Mouse (Mus musculus): ENCODE results near the gene Baz2a.
"Not testable (repeated sequence)": the region's sequence is repeated elsewhere in the genome, so short reads cannot be mapped to it uniquely, and the experiment has no call there.

Gene Baz2a

DNA sequence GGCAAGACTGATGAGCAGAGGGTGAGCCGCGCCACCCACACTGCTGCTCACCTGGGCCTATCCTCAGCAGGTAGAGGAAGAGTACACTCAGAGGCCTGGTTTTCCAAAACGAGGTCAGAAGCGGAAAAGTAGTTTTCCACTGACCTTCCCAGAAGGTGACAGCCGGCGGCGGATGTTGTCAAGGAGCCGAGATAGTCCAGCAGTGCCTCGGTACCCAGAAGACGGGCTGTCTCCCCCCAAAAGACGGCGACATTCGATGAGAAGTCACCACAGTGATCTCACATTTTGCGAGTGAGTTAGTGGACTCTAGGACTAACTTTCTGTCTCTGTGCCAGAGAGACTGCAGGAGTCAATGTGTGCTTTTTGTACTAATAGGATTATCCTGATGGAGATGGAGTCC, 34.6 kb downstream of the Baz2a start:
- DNase-seq: no peak

DNA sequence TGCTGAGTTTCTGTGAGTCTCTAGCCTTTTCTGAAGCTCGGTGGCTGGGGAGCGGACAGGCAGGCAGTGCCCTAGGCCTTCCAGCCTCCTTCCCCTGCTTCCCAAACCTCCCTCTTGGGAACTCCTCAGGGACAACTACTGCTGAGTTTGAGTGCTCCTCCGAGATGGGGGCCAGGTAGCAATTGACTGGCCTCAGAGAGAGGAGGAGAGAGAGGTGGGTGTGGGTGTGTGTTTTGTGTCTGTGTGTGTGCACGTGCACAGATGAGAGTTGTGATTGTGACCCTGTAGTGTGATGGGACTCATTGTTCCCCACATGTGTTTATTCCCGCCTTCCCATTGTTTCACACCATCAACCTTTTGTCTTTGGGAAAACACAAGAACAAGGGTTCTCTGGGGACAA, 36.1 kb downstream of the Baz2a start:
- no peak for DNase-seq

DNA sequence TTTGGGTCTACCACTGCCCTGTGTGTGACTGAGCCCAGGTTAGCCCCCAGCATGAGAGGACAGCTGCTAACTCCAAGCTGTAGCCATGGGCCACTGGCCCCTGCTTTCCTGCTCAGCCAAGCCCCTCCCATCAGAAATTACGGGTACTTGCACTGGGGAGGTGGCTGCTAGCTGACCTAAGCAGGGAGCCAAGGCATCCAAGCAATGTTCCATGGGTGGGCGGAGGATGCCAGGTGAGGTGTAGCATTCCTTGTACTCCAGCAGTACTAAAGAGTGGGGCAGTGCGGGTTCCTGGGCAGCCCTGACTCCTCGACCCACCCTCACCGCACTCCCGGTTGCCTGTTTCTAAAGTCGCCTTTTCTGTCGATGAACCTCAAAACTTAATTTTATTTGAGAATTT, 36.8 kb downstream of the Baz2a start:
- DNase-seq: no peak

DNA sequence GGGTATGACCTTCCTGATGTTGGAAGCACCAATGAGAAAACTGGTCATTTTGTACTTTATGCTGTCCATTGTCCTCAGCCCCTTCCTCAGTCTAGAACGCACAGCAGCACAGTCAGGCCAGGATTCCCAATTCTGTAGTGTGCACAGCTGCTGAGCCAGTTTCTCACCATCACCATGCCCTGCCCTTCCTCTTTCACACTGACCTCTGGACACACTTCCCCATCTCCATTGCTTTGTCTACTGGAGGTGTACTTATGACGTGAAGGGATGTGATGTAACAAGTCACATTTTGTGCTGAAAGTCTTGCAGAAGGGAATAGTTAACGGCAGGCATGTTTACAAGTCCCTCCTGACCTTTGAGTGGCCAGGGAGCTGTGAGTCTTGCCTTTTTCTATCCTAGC, 39.9 kb downstream of the Baz2a start:
- DNase-seq: no peak

DNA sequence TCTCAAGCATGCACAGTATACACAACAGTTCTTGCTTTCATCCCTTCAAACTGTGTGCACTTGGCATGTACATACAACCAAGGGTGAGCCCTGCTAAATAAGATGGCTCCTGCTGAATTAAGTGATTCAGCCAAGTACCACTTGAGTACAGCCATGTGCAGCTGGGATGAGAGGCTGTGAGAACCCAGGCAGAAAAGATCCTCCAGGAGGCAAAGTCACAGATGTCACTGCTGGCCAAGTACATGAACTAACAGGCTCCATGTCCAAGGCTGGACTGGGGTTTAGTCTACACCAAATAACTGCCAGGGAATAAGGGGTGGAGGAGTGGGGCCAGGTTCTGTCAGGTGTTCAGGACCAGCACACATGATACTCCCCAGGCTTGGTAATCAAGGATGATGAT, 40.4 kb downstream of the Baz2a start:
- DNase-seq: no peak

DNA sequence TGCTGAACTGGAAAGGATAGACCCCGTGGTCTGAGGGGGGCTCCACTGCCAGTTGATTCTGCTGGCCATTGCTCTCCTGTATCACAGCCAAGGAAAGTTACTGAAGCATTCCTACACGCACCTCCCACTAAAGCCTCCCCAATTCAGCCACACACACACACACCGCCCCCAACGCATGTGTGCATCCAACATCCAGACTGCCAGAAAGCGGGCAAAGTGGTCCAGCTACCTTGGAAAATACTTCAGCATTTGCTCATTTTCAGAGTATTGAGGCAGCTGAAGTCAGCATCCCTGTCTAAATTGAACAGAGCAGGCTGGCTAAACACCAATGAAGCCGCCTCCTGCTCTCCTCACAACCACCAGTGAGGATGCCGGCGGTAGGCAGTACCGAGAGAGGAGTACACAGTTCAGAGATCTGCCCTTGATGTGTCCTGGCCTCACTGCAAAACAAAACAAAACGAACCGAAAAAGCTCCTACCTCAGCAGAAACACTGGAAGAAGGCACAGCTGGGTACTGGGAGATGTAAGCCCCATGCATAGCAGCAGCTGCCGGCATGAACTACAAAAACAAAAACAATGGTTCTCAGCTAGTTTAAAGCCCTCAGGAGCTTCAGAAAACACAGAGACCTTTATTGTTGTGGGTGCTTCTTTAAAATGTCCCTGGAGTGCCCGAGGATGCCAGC, 42.4 kb downstream of the Baz2a start:
- DNase-seq: peak; percentile 79

DNA sequence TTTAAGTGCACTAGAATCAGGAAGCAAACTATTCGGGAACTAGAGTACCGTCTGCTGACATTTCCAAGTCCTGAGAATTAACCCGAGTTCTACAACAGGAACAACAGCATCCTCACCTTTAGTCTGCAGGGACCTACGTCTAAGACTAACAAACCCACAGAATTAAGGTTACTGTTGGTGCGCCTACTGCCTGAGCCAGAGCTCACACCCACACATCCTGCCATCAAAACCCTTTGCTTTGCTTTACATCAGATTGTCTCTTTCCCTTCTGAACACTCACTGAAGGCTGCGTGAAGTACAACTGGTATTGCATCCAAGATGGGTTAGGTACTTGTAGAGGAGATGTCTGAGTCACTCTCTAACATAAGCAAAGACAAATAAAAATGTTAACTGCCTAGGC, 44.0 kb downstream of the Baz2a start:
- no peak for DNase-seq

DNA sequence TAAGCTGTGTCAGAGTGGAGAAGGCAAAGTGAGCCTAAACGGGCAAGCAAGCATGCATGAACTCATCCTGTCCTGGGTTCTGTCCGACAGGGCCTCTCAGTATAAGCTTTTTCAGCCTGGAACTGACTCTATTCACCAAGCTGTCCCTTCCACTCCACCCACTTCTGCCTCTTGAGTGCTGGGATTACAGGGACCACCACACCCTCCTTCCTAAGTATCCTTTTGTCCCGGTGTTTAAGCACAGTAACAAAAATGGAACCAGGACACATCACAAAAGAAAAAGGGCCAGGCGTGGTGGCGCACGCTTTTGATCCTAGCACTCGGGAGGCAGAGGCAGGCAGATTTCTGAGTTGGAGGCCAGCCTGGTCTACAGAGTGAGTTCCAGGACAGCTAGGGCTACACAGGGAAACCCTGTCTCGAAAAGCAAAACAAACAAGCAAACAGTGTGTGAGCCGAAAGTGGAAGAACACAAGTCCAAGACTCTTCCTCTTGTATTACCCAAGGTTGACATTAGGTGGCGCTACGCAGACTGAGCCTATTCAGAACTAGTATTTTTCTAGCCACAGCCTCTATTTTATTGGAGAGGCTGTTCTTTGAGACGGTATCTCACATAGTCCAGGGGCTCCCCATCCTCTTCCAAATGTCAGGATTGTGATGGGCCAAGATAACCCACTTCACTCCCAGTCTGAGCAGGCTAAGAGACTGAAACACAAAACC, 49.0 kb downstream of the Baz2a start:
- no peak for DNase-seq

DNA sequence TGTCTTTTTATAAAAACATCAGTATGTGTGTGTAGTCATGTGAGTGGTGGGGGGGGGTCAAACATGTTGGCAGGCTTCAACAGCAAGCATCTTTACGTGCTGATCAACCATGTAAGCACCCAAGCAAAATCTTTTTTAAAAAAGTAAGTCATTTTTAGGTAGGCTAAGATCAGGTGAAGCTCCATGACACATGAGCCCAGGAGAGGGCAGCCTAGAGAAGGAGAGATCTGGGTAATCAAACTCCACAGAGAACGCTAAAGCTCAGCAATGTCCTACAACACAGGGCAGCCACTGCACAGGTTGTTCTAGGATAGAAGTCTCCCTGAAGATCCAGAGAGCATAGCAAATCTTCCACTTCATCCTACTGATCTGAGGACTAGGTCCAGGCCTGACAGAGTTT, 50.8 kb downstream of the Baz2a start:
- no peak for DNase-seq

DNA sequence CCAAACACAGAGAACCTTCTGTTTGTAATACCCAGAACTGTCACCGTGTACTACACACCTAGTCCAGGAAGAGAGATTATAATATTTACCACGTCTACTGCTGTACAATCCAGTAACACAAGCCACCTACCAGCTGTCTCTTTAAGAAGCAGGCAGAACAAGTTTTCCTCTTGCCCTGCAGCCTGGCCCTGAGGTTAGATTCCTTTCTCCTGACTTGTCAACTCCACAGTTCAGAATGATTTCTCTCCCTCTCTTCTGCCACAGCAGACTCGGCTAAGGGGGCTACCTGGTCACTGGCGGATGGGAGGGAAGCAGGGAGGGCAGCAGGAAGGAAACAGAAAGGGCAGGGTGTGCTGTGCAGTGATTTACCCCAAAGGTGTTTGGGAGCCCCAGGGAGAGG, 52.3 kb downstream of the Baz2a start:
- no peak for DNase-seq

DNA sequence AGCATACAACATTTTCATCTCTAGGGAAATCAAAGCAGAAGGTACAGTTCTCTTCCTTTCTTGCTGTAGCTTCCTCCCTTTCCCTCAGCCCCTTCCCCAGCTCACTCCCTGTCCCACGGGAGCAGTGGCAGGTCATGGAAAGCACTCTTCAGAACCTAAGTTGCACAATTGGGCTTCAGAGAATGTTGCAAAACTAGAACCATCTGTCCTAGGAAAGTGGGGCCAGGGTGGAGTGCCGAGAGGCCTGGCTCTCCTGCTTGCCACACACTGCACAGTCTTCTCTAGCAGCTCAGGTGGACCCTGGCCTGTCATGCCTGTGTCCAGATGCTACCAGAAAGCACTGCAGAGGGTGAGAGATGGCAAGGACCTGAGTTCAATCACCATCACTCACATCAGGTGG, 53.6 kb downstream of the Baz2a start:
- no peak for DNase-seq

DNA sequence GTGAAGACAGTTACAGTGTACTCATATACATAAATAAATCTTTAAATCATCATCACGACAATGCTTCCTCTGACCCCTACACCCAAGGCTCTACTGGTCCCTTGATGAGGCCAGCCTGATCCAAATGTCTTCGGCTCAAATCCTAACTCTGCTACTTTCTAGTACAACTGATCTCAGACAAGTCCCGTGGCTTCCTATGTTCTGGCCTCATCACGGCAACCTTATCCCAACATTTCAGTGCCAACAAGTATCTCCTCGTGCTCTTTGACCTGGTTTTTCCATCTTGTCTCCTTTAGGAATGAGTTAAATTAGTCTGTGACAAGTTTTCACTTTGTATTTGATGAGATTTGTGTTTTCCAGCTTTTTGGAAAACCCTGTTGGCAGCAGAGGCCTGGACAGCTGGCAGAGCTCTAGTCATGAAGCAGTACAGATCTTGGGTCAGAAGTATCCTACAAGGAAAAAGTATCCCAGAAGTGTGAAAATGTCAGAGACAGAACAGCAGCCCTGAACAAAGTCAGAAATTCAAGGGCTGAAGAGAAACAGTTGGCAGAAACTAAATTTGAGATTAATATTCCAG, 57.5 kb downstream of the Baz2a start:
- DNase-seq: no peak

DNA sequence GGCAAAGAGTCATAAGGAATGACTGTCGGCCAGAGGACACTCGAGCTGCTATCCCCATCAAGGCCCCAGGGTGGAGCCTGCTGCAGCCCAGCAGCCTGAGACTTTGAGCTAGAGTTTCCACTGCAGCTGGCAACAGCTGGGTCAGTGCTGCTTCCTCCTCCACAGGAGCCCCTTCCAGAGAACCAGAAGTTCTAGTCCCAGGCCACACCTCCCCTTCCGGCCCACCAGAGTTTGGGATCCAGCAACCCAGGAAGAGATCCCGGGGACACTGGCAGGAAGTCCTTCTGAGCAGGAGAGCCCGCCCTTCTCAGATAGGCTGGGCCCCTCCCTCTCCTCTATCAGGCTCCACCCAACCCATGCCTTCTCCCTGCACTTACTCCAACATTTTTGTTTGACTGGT, 58.2 kb downstream of the Baz2a start:
- no peak for DNase-seq

DNA sequence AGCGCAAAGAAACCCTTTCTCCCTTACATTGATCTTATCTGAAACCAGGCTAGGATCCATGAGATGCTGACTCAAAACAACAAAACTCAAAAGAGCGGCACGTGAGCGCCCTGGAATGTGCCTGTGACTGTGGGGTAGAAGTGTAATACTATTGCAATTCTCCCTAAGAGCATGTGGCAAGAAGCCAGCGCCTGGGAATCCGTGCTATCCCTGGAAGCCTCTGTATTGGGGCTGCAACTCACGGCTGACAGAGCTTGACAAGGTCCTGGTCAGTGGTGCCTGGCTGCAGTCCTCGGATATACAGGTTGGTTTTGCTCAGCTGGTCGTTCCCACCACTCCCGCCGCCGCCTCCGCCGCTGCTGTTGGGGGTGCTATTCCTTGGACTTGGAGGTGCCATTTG, 59.6 kb downstream of the Baz2a start:
- DNase-seq: no peak

DNA sequence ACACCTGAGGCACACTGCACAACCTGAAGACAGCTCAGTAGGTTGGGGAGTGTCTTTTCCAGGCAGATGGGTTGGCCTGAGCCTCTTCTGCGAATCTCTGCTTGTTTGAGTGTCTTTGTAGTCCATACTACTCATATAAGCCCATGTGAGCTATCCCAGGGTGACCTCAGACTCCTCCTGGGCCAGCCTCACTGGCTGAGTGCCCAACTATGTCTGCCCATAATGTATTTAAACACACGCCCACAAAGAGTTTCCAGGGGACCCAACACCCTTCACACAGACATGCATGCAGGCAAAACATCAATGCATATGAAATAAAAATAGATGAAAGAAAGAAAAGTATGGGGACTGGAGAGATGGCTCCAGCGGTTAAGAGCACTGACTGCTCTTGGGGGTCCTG, 62.6 kb downstream of the Baz2a start:
- DNase-seq: no peak

DNA sequence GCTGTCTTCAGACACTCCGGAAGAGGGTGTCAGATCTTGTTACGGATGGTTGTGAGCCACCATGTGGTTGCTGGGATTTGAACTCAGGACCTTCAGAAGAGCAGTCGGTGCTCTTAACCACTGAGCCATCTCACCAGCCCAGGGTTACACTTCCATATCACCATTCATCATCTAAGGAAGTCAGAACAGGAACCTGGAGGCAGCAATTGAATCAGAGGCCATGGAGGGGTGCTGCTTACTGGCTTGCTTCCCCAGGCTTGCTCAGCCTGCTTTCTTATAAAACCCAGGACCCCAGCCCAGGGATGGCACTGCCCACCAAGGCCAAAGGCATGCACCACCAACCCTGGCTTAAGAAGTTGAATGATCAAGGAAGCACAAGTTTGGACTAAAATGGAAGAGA, 74.3 kb downstream of the Baz2a start:
- DNase-seq: not testable (repeated sequence)

DNA sequence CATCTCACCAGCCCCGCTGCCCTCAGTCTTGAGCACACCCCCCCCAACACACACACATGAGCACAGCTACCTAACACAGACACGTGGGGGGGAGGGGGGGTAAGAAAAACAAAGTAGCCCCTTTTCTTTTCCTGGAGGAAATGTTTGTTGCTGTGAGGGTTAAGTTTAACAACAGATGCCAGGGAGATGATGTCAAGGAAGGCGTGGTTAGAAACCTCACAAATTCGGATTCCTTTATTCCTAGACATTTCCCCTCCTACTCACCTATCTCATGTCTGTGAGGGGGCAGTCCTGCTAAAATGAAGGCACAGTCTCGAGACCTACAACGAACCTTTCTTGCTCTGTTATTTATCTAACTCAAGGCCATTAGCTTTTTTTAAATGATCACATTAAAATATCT, 75.7 kb downstream of the Baz2a start:
- no peak for DNase-seq

DNA sequence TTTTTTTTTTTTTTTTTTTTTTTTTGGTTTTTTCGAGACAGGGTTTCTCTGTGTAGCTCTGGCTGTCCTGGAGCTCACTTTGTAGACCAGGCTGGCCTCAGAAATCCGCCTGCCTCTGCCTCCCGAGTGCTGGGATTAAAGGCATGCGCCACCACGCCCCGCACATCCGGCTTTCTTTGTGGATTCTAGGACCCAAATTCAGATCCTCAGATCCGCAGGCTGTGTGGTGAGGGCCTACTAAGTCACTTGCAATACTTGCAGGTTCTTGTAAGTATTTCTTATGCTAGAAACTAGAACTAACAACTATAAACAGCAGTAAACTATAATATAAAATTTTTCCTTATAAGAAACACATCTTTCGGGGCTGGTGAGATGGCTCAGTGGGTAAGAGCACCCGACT, 80.0 kb downstream of the Baz2a start:
- not testable (repeated sequence) for DNase-seq

DNA sequence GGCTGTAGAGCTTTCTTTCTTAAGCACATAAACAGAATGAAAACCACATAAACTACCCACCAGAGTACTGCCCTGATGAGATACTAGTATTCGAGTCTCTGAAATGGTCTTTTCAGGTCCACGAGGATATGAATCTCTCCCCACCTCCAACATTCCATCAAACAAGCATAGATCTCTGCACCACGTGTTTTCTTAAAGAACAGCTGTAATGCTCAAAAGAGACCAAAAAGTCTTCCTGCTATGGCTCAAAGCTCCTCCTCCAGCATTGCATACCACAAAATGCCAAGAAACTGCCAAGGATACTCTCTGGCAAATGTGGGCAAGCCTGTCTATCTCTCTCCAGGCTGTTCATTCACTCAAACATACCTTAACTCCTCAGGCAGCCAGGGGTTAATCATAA, 83.9 kb downstream of the Baz2a start:
- DNase-seq: no peak

DNA sequence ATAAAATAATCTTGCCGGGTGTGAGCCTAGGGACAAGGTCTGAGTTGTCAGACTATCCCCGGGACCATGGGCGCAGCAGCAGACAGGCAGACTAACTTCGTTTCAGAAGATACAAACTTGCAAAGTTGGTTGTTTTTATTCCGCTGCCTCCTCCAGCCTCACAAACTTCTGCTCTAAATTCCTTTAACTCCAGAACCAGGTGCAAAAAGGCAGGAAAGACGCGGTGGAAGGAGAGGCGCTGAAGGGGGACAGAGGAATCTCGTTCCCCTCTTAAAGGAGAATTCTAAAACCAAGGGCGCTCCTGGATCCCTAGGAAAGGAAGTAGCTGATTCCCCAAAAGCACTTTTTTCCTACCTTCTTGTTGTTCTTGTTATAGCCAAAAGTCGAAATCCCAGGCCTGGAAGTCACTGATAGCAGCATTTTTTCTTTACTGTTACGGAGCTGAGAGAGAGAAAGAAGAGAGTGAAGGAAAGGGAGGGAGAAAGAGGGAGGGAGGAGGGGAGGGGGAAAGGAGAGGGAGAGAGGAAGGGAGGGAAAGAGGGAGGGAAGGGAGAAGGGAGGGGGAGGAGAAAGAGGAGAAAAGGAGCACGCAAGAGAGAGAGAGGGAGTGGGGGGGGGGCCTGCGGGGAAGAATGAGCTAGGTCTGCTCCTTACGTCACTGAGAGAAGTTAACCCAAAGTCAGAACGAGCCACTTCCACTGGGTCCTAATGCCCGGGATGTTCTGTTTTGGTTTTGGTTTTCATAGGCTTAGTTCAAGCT, 84.8 kb downstream of the Baz2a start:
- peak; percentile 61 for DNase-seq

DNA sequence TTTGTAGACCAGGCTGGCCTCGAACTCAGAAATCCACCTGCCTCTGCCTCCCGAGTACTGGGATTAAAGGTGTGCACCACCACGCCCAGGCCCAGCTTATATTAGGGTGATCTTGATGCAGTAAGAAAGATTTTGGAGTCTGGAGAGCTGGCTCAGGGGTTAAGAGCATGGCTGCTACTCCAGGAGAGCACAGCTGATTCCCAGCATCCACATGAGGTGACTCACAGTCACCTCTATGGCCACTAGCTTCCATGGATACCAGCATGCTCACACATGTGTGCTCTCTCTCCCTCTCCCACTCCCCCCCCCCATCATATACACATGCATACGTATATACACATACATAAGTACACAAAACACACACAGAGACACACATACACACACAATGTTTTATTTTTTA, 85.9 kb downstream of the Baz2a start:
- no peak for DNase-seq

All from layer of hippocampus, adult 9-11 months (tissue).